Mouse (Mus musculus): Measurements from ENCODE around the gene Mtx3.

DNA sequence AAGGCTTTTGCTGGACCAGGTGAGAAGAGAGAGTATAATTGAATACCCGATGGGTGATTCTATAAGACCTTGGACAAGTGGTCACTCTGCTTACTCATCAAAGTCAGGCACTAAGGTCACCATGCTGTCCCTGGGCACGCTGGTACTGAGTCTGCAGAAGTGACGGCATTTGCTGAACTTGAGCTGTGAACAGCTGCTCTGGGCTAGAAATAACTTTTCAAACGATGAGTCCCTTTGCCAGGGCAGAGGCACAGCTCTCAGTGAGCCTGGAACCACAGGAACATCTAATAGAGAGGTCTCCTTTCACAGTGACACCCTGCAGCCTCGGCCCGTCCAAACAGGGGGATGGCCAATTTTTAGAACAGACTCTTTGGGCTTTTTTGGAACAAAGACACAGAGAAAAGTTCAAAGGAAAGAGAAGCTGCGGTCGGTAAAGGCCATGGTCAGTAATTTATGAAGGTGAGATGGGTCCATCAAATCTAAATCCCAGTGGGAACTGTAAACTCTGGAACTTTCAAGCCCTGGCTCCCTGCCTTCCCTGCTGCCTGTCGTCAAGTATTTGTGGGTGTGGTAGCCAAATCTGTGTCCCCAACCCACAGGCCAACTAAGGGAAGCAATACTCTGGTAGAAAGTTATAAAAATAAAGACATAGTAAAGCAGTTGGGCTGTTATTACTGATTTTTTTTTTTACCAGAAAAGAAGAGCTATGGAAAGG, 37.9 kb downstream of the Mtx3 start:
- TF ChIP-seq POLR2A (IDR thresholded peaks at IDR 0.05; ENCODE audit: low read depth, low read length) (no peak), CTCF (IDR thresholded peaks at IDR 0.05; ENCODE audit: borderline replicate concordance, insufficient read depth, low read length) (no peak)

Measured in embryonic fibroblast, embryonic 13.5 days (primary cell).